Mouse (Mus musculus): ENCODE measurements around the gene Fkbp9. TPM values are rescaled to one million over a fixed set of nuclear protein-coding genes. Genes with fewer than 3 reads are reported as not detected.

Gene Fkbp9
- polyA plus RNA-seq, 1 experiment from 2014 or later, result 23.9 TPM

DNA sequence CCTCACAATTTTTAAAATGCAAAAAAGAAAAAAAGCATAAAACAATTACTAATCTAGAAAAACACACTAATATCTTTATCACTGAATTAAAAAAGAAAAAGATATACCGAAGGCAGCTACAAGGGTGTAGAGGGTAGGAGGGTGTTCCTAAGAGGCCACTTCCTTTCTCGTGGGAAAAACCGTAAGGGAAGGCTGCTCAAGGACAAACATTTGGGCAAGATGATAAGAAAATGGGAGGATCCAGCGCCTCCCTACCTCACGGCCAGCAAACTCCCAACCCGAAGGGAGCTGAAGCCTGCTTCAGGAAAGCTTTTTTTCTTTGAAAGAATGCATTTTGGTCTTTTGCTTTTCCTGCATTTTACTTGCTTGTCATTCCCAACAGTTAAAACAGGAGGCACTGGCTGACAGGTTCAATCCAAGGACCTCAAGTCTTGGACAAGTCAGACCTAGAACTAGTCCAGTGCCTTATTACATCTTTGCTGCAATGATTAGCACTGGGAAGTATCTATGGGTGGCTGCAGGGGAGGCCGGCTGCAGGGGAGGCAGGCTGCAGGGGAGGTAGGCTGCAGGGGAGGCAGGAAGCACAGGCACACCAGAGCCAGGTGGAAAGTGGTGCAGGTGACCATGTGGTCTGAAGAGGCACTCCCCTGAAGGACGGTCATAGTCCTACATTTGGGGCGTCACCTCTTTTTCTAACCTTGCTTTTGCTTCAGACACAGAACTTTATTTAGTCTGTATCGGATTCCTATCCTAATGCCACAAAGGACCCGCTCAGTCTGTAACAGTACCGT is 85.9 kb downstream of the Fkbp9 start:
- H3K4me3 ChIP-seq (ENCODE audit: low read depth, low read length), result peak overlapping the region; percentile 56
- peaks cover 71% of the 10 kb centered on the region for H3K4me1 ChIP-seq (ENCODE audit: control insufficient read depth, low read depth, low read length)

GRCm38 (mm10) chr6:56919330-56920044 is 87.6 kb downstream of the Fkbp9 start:
- H3K9ac ChIP-seq (ENCODE audit: low read depth, low read length), result peak overlapping the region; percentile 59
- WGBS (ENCODE audit: insufficient replicate concordance), result 22% methylated on average over 7 of the region's 7 CpGs
- peak overlapping the region; percentile 68 for H3K4me2 ChIP-seq (ENCODE audit: low read depth, low read length)
- H3K4me1 ChIP-seq (ENCODE audit: control insufficient read depth, low read depth, low read length), result peaks cover 57% of the 10 kb centered on the region
- peak overlapping the region; percentile 59 for H3K4me3 ChIP-seq (ENCODE audit: low read depth, low read length)
- H3K36me3 ChIP-seq (ENCODE audit: control insufficient read depth, insufficient read depth), result peaks cover 6% of the 10 kb centered on the region
- H3K9me3 ChIP-seq (replicated peaks; ENCODE audit: control insufficient read depth, low read length), result 0 out of 2 replicates have a peak, but pooled peaks cover 2% of the 10 kb centered on the region
- peak overlapping the region; percentile 97 for H3K27ac ChIP-seq (ENCODE audit: low read length)
- ATAC-seq (ENCODE audit: low read depth), result no peak
- H3K27me3 ChIP-seq (ENCODE audit: control insufficient read depth, insufficient read depth, low read depth, low read length), result no peaks in the 10 kb centered on the region

More for the DNA sequence above, 85.9 kb downstream of the Fkbp9 start:
- no peaks in the 10 kb centered on the region for H3K27me3 ChIP-seq (ENCODE audit: control insufficient read depth, insufficient read depth, low read depth, low read length)
- peak overlapping the region; percentile 68 for H3K4me2 ChIP-seq (ENCODE audit: low read depth, low read length)
- H3K9me3 ChIP-seq (replicated peaks; ENCODE audit: control insufficient read depth, low read length), result 0 out of 2 replicates have a peak, but pooled peaks cover 3% of the 10 kb centered on the region
- peaks cover 6% of the 10 kb centered on the region for H3K36me3 ChIP-seq (ENCODE audit: control insufficient read depth, insufficient read depth)
- peak overlapping the region; percentile 59 for H3K9ac ChIP-seq (ENCODE audit: low read depth, low read length)
- WGBS (ENCODE audit: insufficient replicate concordance), result 22% methylated on average over 12 of the region's 12 CpGs
- ATAC-seq (ENCODE audit: low read depth), result peak; percentile 74
- peak overlapping the region; percentile 97 for H3K27ac ChIP-seq (ENCODE audit: low read length)

GRCm38 (mm10) chr6:56920222-56921092 is 88.6 kb downstream of the Fkbp9 start:
- Histone ChIP-seq H3K4me1 (ENCODE audit: control insufficient read depth, low read depth, low read length) (peaks cover 51% of the 10 kb centered on the region), H3K36me3 (ENCODE audit: control insufficient read depth, insufficient read depth) (no peaks in the 10 kb centered on the region; the same call in 1 of the 2 replicates), H3K4me2 (ENCODE audit: low read depth, low read length) (peak overlapping the region; percentile 68), H3K27me3 (ENCODE audit: control insufficient read depth, insufficient read depth, low read depth, low read length) (no peaks in the 10 kb centered on the region), H3K9ac (ENCODE audit: low read depth, low read length) (peak overlapping the region; percentile 59), H3K27ac (ENCODE audit: low read length) (peak overlapping the region; percentile 94), H3K4me3 (ENCODE audit: low read depth, low read length) (peak overlapping the region; percentile 59), H3K9me3 (replicated peaks; ENCODE audit: control insufficient read depth, low read length) (no peaks in the 10 kb centered on the region)
- WGBS (ENCODE audit: insufficient replicate concordance), result 16% methylated on average over 12 of the region's 12 CpGs
- ATAC-seq (ENCODE audit: low read depth), result peak; percentile 72

- H3K27ac ChIP-seq (ENCODE audit: low read length), result peak overlapping the region; percentile 96
- no peaks in the 10 kb centered on the region for H3K27me3 ChIP-seq (ENCODE audit: control insufficient read depth, insufficient read depth, low read depth, low read length)
- peak; percentile 30 for ATAC-seq (ENCODE audit: low read depth)
- under 1% methylated on average over 25 of the region's 25 CpGs for WGBS (ENCODE audit: insufficient replicate concordance)
- peak overlapping the region; percentile 94 for H3K4me3 ChIP-seq (ENCODE audit: low read depth, low read length)
- peaks cover 25% of the 10 kb centered on the region for H3K4me1 ChIP-seq (ENCODE audit: control insufficient read depth, low read depth, low read length)
- H3K9ac ChIP-seq (ENCODE audit: low read depth, low read length), result peak overlapping the region; percentile 94
- no peaks in the 10 kb centered on the region for H3K36me3 ChIP-seq (ENCODE audit: control insufficient read depth, insufficient read depth)
- H3K4me2 ChIP-seq (ENCODE audit: low read depth, low read length), result peak overlapping the region; percentile 68
- no peaks in the 10 kb centered on the region for H3K9me3 ChIP-seq (replicated peaks; ENCODE audit: control insufficient read depth, low read length)
These were observed 91.5 kb downstream of the Fkbp9 start for GRCm38 (mm10) chr6:56923331-56923725.

DNA sequence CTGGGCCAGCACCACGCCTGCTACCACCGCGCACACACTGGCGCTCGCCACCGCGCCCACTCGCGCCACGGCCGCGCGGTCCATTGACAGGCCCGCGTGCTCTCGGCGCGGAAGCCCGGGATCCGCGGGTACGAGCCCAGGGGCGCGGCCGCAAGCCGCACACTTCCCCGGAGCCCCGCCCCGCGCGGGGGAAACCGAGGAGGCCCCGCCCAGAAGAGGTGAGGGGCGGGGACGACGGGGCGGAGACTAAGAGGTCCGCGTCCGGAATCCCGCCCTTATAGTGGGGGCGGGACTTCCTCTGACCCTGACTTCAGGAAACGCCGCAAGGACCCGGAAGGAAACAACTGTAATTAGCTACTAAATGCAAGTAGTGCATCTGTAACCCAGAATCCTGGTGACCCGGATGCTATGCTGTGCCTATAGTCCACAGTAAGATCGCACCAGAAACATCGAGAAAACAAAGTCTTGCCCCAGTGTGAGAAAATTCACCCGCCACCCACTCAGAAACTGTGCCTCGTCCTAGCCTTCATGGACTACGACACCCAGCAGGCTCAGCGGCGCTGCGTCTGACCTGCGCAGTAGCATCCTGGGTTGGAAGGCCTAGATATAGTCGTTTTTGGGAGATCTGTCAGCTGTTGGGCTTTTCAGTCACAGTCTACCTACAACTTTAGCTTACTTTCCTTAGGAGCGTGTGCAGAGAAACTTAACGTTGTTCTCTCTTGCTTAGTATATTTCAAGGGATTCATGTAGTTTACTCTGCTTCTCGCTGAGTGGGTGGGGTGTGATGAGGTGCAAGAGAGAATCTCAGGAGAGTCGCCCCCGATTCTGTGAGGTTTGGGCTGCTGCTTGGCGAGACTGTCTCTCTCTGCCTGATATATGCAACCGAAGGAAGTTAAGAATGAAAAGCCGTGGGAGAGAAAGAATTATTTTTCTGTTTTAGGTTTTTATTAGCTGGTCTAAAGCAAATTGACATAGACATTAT is 92.2 kb downstream of the Fkbp9 start, which contains the start of the genes Nt5c3 and Vmn1r4:
Gene Nt5c3 (minus strand): TSS at position 207 of the 982 bp plus-strand sequence.
Gene Vmn1r4 (plus strand): TSS at position 290 of the 982 bp plus-strand sequence.
- Histone ChIP-seq H3K27ac (ENCODE audit: low read length) (peak within 1 kb of the TSS; percentile 96), H3K4me3 (ENCODE audit: low read depth, low read length) (peak within 1 kb of the TSS; percentile 94), H3K9me3 (replicated peaks; ENCODE audit: control insufficient read depth, low read length) (no peaks in the 10 kb centered on the region), H3K4me1 (ENCODE audit: control insufficient read depth, low read depth, low read length) (peaks cover 18% of the 10 kb centered on the region), H3K4me2 (ENCODE audit: low read depth, low read length) (peak within 1 kb of the TSS; percentile 81), H3K27me3 (ENCODE audit: control insufficient read depth, insufficient read depth, low read depth, low read length) (no peaks in the 10 kb centered on the region), H3K9ac (ENCODE audit: low read depth, low read length) (peak within 1 kb of the TSS; percentile 94), H3K36me3 (ENCODE audit: control insufficient read depth, insufficient read depth) (no peaks in the 10 kb centered on the region)
- ATAC-seq (ENCODE audit: low read depth), result peak; percentile 84
- WGBS (ENCODE audit: insufficient replicate concordance), result 3% methylated on average over 60 of the region's 64 CpGs

Other genes with a start within 250 kb of the Fkbp9 start
- 47.7 and 60.1 TPM in 2 replicates for gene Lsm5, start 127.3 kb upstream of the Fkbp9 start, polyA plus RNA-seq (2015; fragmentation: Nextera tagmentation; extraction: Ambion mirVana)
- 3.4 and 3.6 TPM in 2 replicates for gene Avl9, start 117.2 kb upstream of the Fkbp9 start, polyA plus RNA-seq (2015; fragmentation: Nextera tagmentation; extraction: Ambion mirVana)
- 14.6 and 15.1 TPM in 2 replicates for gene Kbtbd2, start 34.2 kb upstream of the Fkbp9 start, polyA plus RNA-seq (2015; fragmentation: Nextera tagmentation; extraction: Ambion mirVana)
- 240 and 242 TPM in 2 replicates for gene Nt5c3, start 91.9 kb downstream of the Fkbp9 start, polyA plus RNA-seq (2015; fragmentation: Nextera tagmentation; extraction: Ambion mirVana)
- gene Vmn1r4, start 92.0 kb downstream of the Fkbp9 start, polyA plus RNA-seq (2015; fragmentation: Nextera tagmentation; extraction: Ambion mirVana), result 0.15 and 0.18 TPM in 2 replicates
- gene Vmn1r5, start 138.2 kb downstream of the Fkbp9 start, polyA plus RNA-seq (2015; fragmentation: Nextera tagmentation; extraction: Ambion mirVana), result not detected in 2 replicates
- gene Vmn1r6, start 165.2 kb downstream of the Fkbp9 start, polyA plus RNA-seq (2015; fragmentation: Nextera tagmentation; extraction: Ambion mirVana), result not detected in 2 replicates
- not detected in 2 replicates for gene Vmn1r7, start 193.3 kb downstream of the Fkbp9 start, polyA plus RNA-seq (2015; fragmentation: Nextera tagmentation; extraction: Ambion mirVana)
- not detected in 2 replicates for gene Vmn1r8, start 200.2 kb downstream of the Fkbp9 start, polyA plus RNA-seq (2015; fragmentation: Nextera tagmentation; extraction: Ambion mirVana)
- gene Vmn1r9, start 234.7 kb downstream of the Fkbp9 start, polyA plus RNA-seq (2015; fragmentation: Nextera tagmentation; extraction: Ambion mirVana), result not detected in 2 replicates